Mouse (Mus musculus) retina, postnatal 1 day (tissue): ENCODE measurements at regions not wholly inside any gene's neighbourhood (a gene's known extent, or its start where the extent isn't known, plus 50 kb on each side); places are given as distances from the start of the nearest gene placed in this dataset.
"Not testable (repeated sequence)": the region's sequence is repeated elsewhere in the genome, so short reads cannot be mapped to it uniquely, and the experiment has no call there.

Experiments
- DNase-seq: peaks from one replicate; pipeline ENCODE4 v3.0.0-alpha.2; 2012

GRCm38 (mm10) chr16:89718921-89719320 is 147.9 kb upstream of the Krtap11-1 start:
- DNase-seq: no peak

- not testable (repeated sequence) for DNase-seq
These were observed 144.7 kb upstream of the Krtap11-1 start for GRCm38 (mm10) chr16:89715716-89716115.

- no peak for DNase-seq
These were observed 133.3 kb upstream of the Krtap11-1 start for GRCm38 (mm10) chr16:89704316-89704715.

GRCm38 (mm10) chr16:89703158-89703557 is 132.2 kb upstream of the Krtap11-1 start:
- no peak for DNase-seq

GRCm38 (mm10) chr16:89702406-89702805 is 131.4 kb upstream of the Krtap11-1 start:
- no peak for DNase-seq

GRCm38 (mm10) chr16:89701741-89702140 is 130.8 kb upstream of the Krtap11-1 start:
- no peak for DNase-seq

- no peak for DNase-seq
These were observed 128.7 kb upstream of the Krtap11-1 start for GRCm38 (mm10) chr16:89699710-89700109.

- no peak for DNase-seq
These were observed 124.8 kb upstream of the Krtap11-1 start for GRCm38 (mm10) chr16:89695833-89696232.

GRCm38 (mm10) chr16:89695406-89695805 is 124.4 kb upstream of the Krtap11-1 start:
- DNase-seq: no peak

GRCm38 (mm10) chr16:89693321-89693720 is 122.3 kb upstream of the Krtap11-1 start:
- DNase-seq: no peak

- DNase-seq: no peak
These were observed 108.5 kb upstream of the Krtap11-1 start for GRCm38 (mm10) chr16:89679438-89679837.

- DNase-seq: no peak
These were observed 107.5 kb upstream of the Krtap11-1 start for GRCm38 (mm10) chr16:89678446-89679015.

GRCm38 (mm10) chr16:89675009-89675785 is 104.2 kb upstream of the Krtap11-1 start:
- DNase-seq: no peak

GRCm38 (mm10) chr16:89674159-89674902 is 103.3 kb upstream of the Krtap11-1 start:
- DNase-seq: no peak

- no peak for DNase-seq
These were observed 100.3 kb upstream of the Krtap11-1 start for GRCm38 (mm10) chr16:89671188-89671726.

GRCm38 (mm10) chr16:89660071-89660470 is 89.1 kb upstream of the Krtap11-1 start:
- no peak for DNase-seq

GRCm38 (mm10) chr16:89656036-89656435 is 85.1 kb upstream of the Krtap11-1 start:
- DNase-seq: no peak

GRCm38 (mm10) chr16:89648651-89649050 is 77.7 kb upstream of the Krtap11-1 start:
- DNase-seq: peak; percentile 37

GRCm38 (mm10) chr16:89633917-89634601 is 63.1 kb upstream of the Krtap11-1 start:
- DNase-seq: no peak

- no peak for DNase-seq
These were observed 61.2 kb upstream of the Krtap11-1 start for GRCm38 (mm10) chr16:89632114-89632622.

GRCm38 (mm10) chr16:89631396-89632113 is 60.6 kb upstream of the Krtap11-1 start:
- DNase-seq: no peak

GRCm38 (mm10) chr16:89625710-89626109 is 54.7 kb upstream of the Krtap11-1 start:
- no peak for DNase-seq
